24 mouse cellular contexts compared by ENCODE assay signal in genomic region chr8:91495260-91495601, GRCm38 (mm10).
DNase-seq lines count a peak whose midpoint lies in the region; ATAC-seq and TF ChIP-seq lines count a peak whose summit lies in the region.
"Had no signal": no experiment of that assay in that cellular context is flagged by ENCODE, and none has a peak within 500 bp of the region (broad histone marks: within the 10 kb centered on the region; RNA-seq: fewer than 3 reads in every experiment).

No protein-coding gene starts in this region.

- no peak overlapping the region for H3K9ac ChIP-seq in intestine, embryonic 15.5 days
- H3K9ac ChIP-seq in intestine, postnatal 0 days (ENCODE audit: low read depth, low read length) = no peak overlapping the region
- no peak overlapping the region for H3K9ac ChIP-seq in lung, embryonic 16.5 days (ENCODE audit: low read length)
- H3K9ac ChIP-seq: embryonic facial prominence, embryonic 13.5 days; forebrain, embryonic 15.5 days; hindbrain, embryonic 15.5 days; liver, embryonic 13.5 days; neural tube, embryonic 12.5 days had no signal

- TF ChIP-seq POLR2A in lung, adult 2 months (IDR thresholded peaks at IDR 0.05; ENCODE audit: borderline replicate concordance, extremely low read depth, low read depth, low read length) = peak; percentile 40; the same call in 1 of the 2 replicates

- H3K4me3 ChIP-seq in intestine, embryonic 15.5 days (replicated peaks) = no peak overlapping the region
- H3K4me3 ChIP-seq in intestine, postnatal 0 days (ENCODE audit: low read depth, low read length) = no peak overlapping the region
- no peak overlapping the region for H3K4me3 ChIP-seq in lung, adult 2 months (replicated peaks; ENCODE audit: extremely low read depth, low read depth, low read length)
- H3K4me3 ChIP-seq in E14TG2a.4 (replicated peaks; ENCODE audit: low read length) = 0 out of 2 replicates have a peak overlapping the region, but pooled peaks have one; percentile 1
- H3K4me3 ChIP-seq in lung, embryonic 16.5 days (ENCODE audit: low read length) = no peak overlapping the region
- H3K4me3 ChIP-seq: embryonic facial prominence, embryonic 13.5 days; forebrain, embryonic 10.5 days; forebrain, embryonic 15.5 days; hindbrain, embryonic 10.5 days; hindbrain, embryonic 15.5 days; liver, embryonic 13.5 days; myocyte; neural tube, embryonic 12.5 days had no signal

- H3K4me2 ChIP-seq in intestine, embryonic 15.5 days (replicated peaks) = no peak overlapping the region
- no peak overlapping the region for H3K4me2 ChIP-seq in intestine, postnatal 0 days (replicated peaks; ENCODE audit: low read depth)
- no peak overlapping the region for H3K4me2 ChIP-seq in lung, embryonic 16.5 days (ENCODE audit: low read depth, low read length)
- H3K4me2 ChIP-seq: embryonic facial prominence, embryonic 13.5 days; forebrain, embryonic 15.5 days; hindbrain, embryonic 15.5 days; liver, embryonic 13.5 days; neural tube, embryonic 12.5 days had no signal

- no peak overlapping the region for H3K27ac ChIP-seq in intestine, embryonic 15.5 days
- H3K27ac ChIP-seq in intestine, postnatal 0 days (ENCODE audit: low read depth, low read length) = no peak overlapping the region
- H3K27ac ChIP-seq in lung, embryonic 16.5 days (ENCODE audit: low read length) = peak overlapping the region; percentile 83
- H3K27ac ChIP-seq: embryonic facial prominence, embryonic 13.5 days; forebrain, embryonic 10.5 days; forebrain, embryonic 15.5 days; hindbrain, embryonic 15.5 days; liver, embryonic 13.5 days; macrophage; neural tube, embryonic 12.5 days had no signal

- 86% methylated on average over 2 of the region's 2 CpGs for WGBS in intestine, embryonic 15.5 days
- WGBS in intestine, postnatal 0 days = 75% methylated on average over 2 of the region's 2 CpGs
- 65% methylated on average over 2 of the region's 2 CpGs for WGBS in lung, adult 2 months
- WGBS in lung, embryonic 16.5 days = 51% methylated on average over 2 of the region's 2 CpGs

- H3K4me1 ChIP-seq in intestine, embryonic 15.5 days (replicated peaks) = peaks cover 7% of the 10 kb centered on the region; the same call in 1 of the 2 replicates
- no peaks in the 10 kb centered on the region for H3K4me1 ChIP-seq in intestine, postnatal 0 days (replicated peaks; ENCODE audit: control insufficient read depth, insufficient read depth, low read length)
- peaks cover 8% of the 10 kb centered on the region; the same call in 1 of the 2 replicates for H3K4me1 ChIP-seq in lung, adult 2 months (ENCODE audit: control insufficient read depth, insufficient read depth, low read length)
- H3K4me1 ChIP-seq in E14TG2a.4 (replicated peaks; ENCODE audit: low read depth, low read length) = peaks cover 42% of the 10 kb centered on the region
- H3K4me1 ChIP-seq in lung, embryonic 16.5 days (replicated peaks; ENCODE audit: control insufficient read depth, insufficient read depth, low read length) = peaks cover 48% of the 10 kb centered on the region
- H3K4me1 ChIP-seq: forebrain, embryonic 15.5 days; neural tube, embryonic 12.5 days had no signal

- TF ChIP-seq CTCF in intestine, postnatal 0 days (IDR thresholded peaks at IDR 0.05; ENCODE audit: low read depth) = no peak
- no peak for TF ChIP-seq CTCF in lung, adult 2 months (IDR thresholded peaks at IDR 0.05; ENCODE audit: insufficient read depth, low read length)
- TF ChIP-seq CTCF in E14TG2a.4 (conservative IDR thresholded peaks at IDR 0.05; ENCODE audit: low read length) = no peak

- no peaks in the 10 kb centered on the region for H3K9me3 ChIP-seq in intestine, embryonic 15.5 days
- no peaks in the 10 kb centered on the region for H3K9me3 ChIP-seq in intestine, postnatal 0 days (ENCODE audit: control insufficient read depth)
- H3K9me3 ChIP-seq in E14TG2a.4 (ENCODE audit: low read length) = no peaks in the 10 kb centered on the region
- no peaks in the 10 kb centered on the region for H3K9me3 ChIP-seq in lung, embryonic 16.5 days (ENCODE audit: control insufficient read depth, low read length)
- H3K9me3 ChIP-seq: embryonic facial prominence, embryonic 13.5 days; forebrain, embryonic 10.5 days; forebrain, embryonic 15.5 days; hindbrain, embryonic 10.5 days; hindbrain, embryonic 15.5 days; liver, embryonic 13.5 days; neural tube, embryonic 12.5 days had no signal

- H3K27me3 ChIP-seq in intestine, embryonic 15.5 days (replicated peaks) = no peaks in the 10 kb centered on the region
- H3K27me3 ChIP-seq in intestine, postnatal 0 days (replicated peaks; ENCODE audit: control insufficient read depth, insufficient read depth, low read length) = no peaks in the 10 kb centered on the region
- H3K27me3 ChIP-seq in E14TG2a.4 (ENCODE audit: insufficient read depth, low read length) = no peaks in the 10 kb centered on the region
- no peaks in the 10 kb centered on the region for H3K27me3 ChIP-seq in lung, embryonic 16.5 days (ENCODE audit: control insufficient read depth, insufficient read depth, low read depth, low read length)
- H3K27me3 ChIP-seq: embryonic facial prominence, embryonic 13.5 days; forebrain, embryonic 15.5 days; hindbrain, embryonic 15.5 days; liver, embryonic 13.5 days had no signal

- peak; percentile 20; the same call in 1 of the 2 replicates for ATAC-seq in intestine, embryonic 15.5 days
- ATAC-seq in intestine, postnatal 0 days = no peak; the same call in 1 of the 2 replicates
- peak; percentile 51; the same call in 1 of the 2 replicates for ATAC-seq in lung, embryonic 16.5 days (ENCODE audit: low read depth)
- ATAC-seq: forebrain, embryonic 15.5 days had no signal

- H3K36me3 ChIP-seq in intestine, embryonic 15.5 days = no peaks in the 10 kb centered on the region
- H3K36me3 ChIP-seq in intestine, postnatal 0 days (ENCODE audit: control insufficient read depth, insufficient read depth) = no peaks in the 10 kb centered on the region
- no peaks in the 10 kb centered on the region for H3K36me3 ChIP-seq in E14TG2a.4 (ENCODE audit: insufficient read depth, low read length)
- H3K36me3 ChIP-seq in lung, embryonic 16.5 days (ENCODE audit: control insufficient read depth, insufficient read depth, low read length) = no peaks in the 10 kb centered on the region
- H3K36me3 ChIP-seq: embryonic facial prominence, embryonic 13.5 days; forebrain, embryonic 10.5 days; forebrain, embryonic 15.5 days; hindbrain, embryonic 10.5 days; hindbrain, embryonic 15.5 days; liver, embryonic 13.5 days; neural tube, embryonic 12.5 days had no signal

- no peak for DNase-seq in lung, adult 2 months
- DNase-seq in lung, postnatal 14 days = no peak
- no peak for DNase-seq in right cerebral cortex, postnatal 10 days (ENCODE audit: low spot score in 2 of 2)
- no peak for DNase-seq in ovary, postnatal 10 days (ENCODE audit: low spot score)
- DNase-seq: adrenal gland, postnatal 25 days; cerebellum, adult 18-20 months; cerebellum, postnatal 10 days; gastrocnemius, postnatal 10 days; heart, postnatal 14 days; kidney, postnatal 14 days; liver, embryonic 13.5 days; thymus, postnatal 14 days had no signal
